Mouse (Mus musculus): ENCODE measurements at regions not wholly inside any gene's neighbourhood (a gene's known extent, or its start where the extent isn't known, plus 50 kb on each side); places are given as distances from the start of the nearest gene placed in this dataset.

DNA sequence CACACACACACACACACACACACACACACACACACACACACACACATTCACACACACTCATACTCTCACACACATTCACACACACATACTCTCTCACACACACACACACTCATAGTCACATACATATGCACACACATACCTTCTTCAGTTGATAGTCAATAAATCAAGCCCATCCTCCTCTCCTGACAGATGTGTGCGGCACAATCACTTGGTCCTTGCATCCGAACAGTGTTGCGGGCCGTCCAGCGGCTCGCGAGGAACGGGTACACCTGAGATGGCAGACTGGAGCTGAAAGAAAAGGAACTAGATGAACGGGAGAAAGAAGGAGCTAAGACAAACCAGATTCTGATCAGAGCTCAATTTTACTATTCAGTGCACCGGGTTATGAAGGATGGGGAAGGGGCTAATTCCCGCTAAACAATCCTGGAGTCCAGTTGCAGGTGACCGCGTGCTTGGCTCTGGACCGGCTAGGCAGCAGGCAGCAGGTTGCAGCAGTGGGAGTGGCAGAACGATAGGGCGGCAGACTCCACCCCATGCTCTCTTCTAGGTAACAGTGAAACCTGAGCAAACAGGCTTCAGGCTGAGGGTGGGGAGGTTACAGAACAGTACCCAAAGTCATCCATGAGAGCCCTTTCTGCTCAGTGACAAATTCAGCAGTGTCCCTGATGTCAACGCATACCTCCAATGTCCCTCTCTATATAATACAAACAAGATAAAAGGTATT lies 247.8 kb downstream of the Csl start:
- TF ChIP-seq POLR2A (IDR thresholded peaks at IDR 0.05; ENCODE audit: control insufficient read depth, low read depth, low read length) (no peak), CTCF (IDR thresholded peaks at IDR 0.05; ENCODE audit: control insufficient read depth, insufficient read depth, insufficient replicate concordance, low read depth, low read length) (no peak)
